Mouse (Mus musculus): Measurements from ENCODE around the gene Lrrc73. TPM values are rescaled to one million over a fixed set of nuclear protein-coding genes. Genes with fewer than 3 reads are reported as not detected.

The Lrrc73 gene
- polyA plus RNA-seq, 1 experiment from 2014 or later = 5.8 TPM

- no peak overlapping the region for H3K27ac ChIP-seq (replicated peaks)
- H3K9ac ChIP-seq = no peak overlapping the region
- peaks cover 29% of the 10 kb centered on the region for H3K27me3 ChIP-seq
- H3K4me2 ChIP-seq = no peak overlapping the region
- 80% methylated on average over 12 of the region's 12 CpGs for WGBS
- H3K9me3 ChIP-seq = no peaks in the 10 kb centered on the region
- H3K4me3 ChIP-seq = no peak overlapping the region
- peaks cover 36% of the 10 kb centered on the region for H3K36me3 ChIP-seq
- peaks cover 19% of the 10 kb centered on the region for H3K4me1 ChIP-seq (replicated peaks)
- ATAC-seq (ENCODE audit: low read depth) = no peak
These were observed 48.6 kb downstream of the Lrrc73 start for GRCm38 (mm10) chr17:46301892-46302291.

DNA sequence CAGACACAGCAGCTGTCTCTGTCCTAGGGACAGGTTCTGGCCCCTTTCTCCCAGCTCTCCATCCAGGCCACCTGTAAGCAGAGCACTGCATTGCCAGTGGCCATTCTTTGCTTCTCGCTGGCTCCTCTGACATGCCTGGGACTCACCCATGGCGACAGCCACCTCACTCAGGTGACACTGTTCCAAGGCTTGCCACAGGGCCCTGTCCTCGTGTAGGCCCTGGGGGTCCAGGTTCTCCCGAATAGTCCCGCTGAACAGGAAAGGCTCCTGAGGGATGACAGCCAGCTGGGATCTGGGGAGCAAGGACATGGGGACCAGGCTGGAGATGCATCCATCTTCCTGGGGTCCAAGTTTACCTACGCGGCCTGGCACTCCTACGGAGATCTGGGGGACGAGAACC lies 50.9 kb downstream of the Lrrc73 start:
- peaks cover 9% of the 10 kb centered on the region for H3K27me3 ChIP-seq
- WGBS = 89% methylated on average over 9 of the region's 9 CpGs
- H3K9me3 ChIP-seq = no peaks in the 10 kb centered on the region
- no peak overlapping the region for H3K4me2 ChIP-seq
- no peaks in the 10 kb centered on the region for H3K4me1 ChIP-seq (replicated peaks)
- H3K4me3 ChIP-seq = no peak overlapping the region
- no peak for ATAC-seq (ENCODE audit: low read depth)
- H3K9ac ChIP-seq = no peak overlapping the region
- no peak overlapping the region for H3K27ac ChIP-seq (replicated peaks)
- peaks cover 36% of the 10 kb centered on the region for H3K36me3 ChIP-seq

MicroRNA genes within 50 kb of the gene (microRNA counts, 519-probe panel; counts per million panel counts)
- not detected for microRNA mmu-miR-693-3p
- microRNA mmu-miR-693-5p = not detected

Small RNAs within 50 kb of the gene (microRNA-seq; reads per million reads assigned to microRNA genes)
- 0.44 reads per million for gene Mir693

Other genes starting within 250 kb of the Lrrc73 start
- 2.6 and 3.0 TPM in 2 replicates for gene Vegfa, start 221.2 kb upstream of the Lrrc73 start, polyA plus RNA-seq (2015; fragmentation: Nextera tagmentation; extraction: Ambion mirVana)
- 144 and 154 TPM in 2 replicates for gene Mrps18a, start 142.5 kb upstream of the Lrrc73 start, polyA plus RNA-seq (2015; fragmentation: Nextera tagmentation; extraction: Ambion mirVana)
- gene Rsph9, start 109.3 kb upstream of the Lrrc73 start, polyA plus RNA-seq (2015; fragmentation: Nextera tagmentation; extraction: Ambion mirVana) = 17.3 and 19.9 TPM in 2 replicates
- 24.1 and 30.8 TPM in 2 replicates for gene Mad2l1bp, start 100.0 kb upstream of the Lrrc73 start, polyA plus RNA-seq (2015; fragmentation: Nextera tagmentation; extraction: Ambion mirVana)
- gene Gtpbp2, start 92.5 kb upstream of the Lrrc73 start, polyA plus RNA-seq (2015; fragmentation: Nextera tagmentation; extraction: Ambion mirVana) = 35.9 and 38.2 TPM in 2 replicates
- 8.0 and 8.4 TPM in 2 replicates for gene Polh, start 50.9 kb upstream of the Lrrc73 start, polyA plus RNA-seq (2015; fragmentation: Nextera tagmentation; extraction: Ambion mirVana)
- gene Xpo5, start 50.7 kb upstream of the Lrrc73 start, polyA plus RNA-seq (2015; fragmentation: Nextera tagmentation; extraction: Ambion mirVana) = 34.3 and 35.2 TPM in 2 replicates
- 84.3 and 93.8 TPM in 2 replicates for gene Polr1c, start 5.5 kb upstream of the Lrrc73 start, polyA plus RNA-seq (2015; fragmentation: Nextera tagmentation; extraction: Ambion mirVana)
- 81.9 and 83.1 TPM in 2 replicates for gene Yipf3, start 5.5 kb upstream of the Lrrc73 start, polyA plus RNA-seq (2015; fragmentation: Nextera tagmentation; extraction: Ambion mirVana)
- gene Tjap1, start 29.5 kb downstream of the Lrrc73 start, polyA plus RNA-seq (2015; fragmentation: Nextera tagmentation; extraction: Ambion mirVana) = 35.7 and 36.7 TPM in 2 replicates
- 9.0 and 9.6 TPM in 2 replicates for gene Dlk2, start 43.9 kb downstream of the Lrrc73 start, polyA plus RNA-seq (2015; fragmentation: Nextera tagmentation; extraction: Ambion mirVana)
- 8.1 and 9.2 TPM in 2 replicates for gene Abcc10, start 74.8 kb downstream of the Lrrc73 start, polyA plus RNA-seq (2015; fragmentation: Nextera tagmentation; extraction: Ambion mirVana)
- 20.1 and 20.2 TPM in 2 replicates for gene Zfp318, start 130.2 kb downstream of the Lrrc73 start, polyA plus RNA-seq (2015; fragmentation: Nextera tagmentation; extraction: Ambion mirVana)
- 0.96 and 1.5 TPM in 2 replicates for gene Crip3, start 175.4 kb downstream of the Lrrc73 start, polyA plus RNA-seq (2015; fragmentation: Nextera tagmentation; extraction: Ambion mirVana)
- not detected in 2 replicates for gene Slc22a7, start 184.9 kb downstream of the Lrrc73 start, polyA plus RNA-seq (2015; fragmentation: Nextera tagmentation; extraction: Ambion mirVana)
- gene Ttbk1, start 234.1 kb downstream of the Lrrc73 start, polyA plus RNA-seq (2015; fragmentation: Nextera tagmentation; extraction: Ambion mirVana) = 6.0 and 6.9 TPM in 2 replicates
- gene Dnph1, start 243.2 kb downstream of the Lrrc73 start, polyA plus RNA-seq (2015; fragmentation: Nextera tagmentation; extraction: Ambion mirVana) = 19.0 and 19.2 TPM in 2 replicates

All from neural tube, embryonic 13.5 days (tissue).